Mouse (Mus musculus) ES-Bruce4 (cell line): ENCODE results near the gene Slc24a2. TPM values are rescaled to one million over a fixed set of nuclear protein-coding genes. Genes with fewer than 3 reads are reported as not detected.

Experiments
- H3K27ac ChIP-seq: 2 replicates; pipeline ENCODE4 v1.5.1; 2012; ENCODE audit warnings: low read length, inconsistent platforms; ENCODE audit not compliant: insufficient read depth
- H3K27me3 ChIP-seq: 2 replicates; pipeline ENCODE4 v1.6.1; 2012; ENCODE audit warnings: mild to moderate bottlenecking, low read length, inconsistent platforms; ENCODE audit not compliant: control insufficient read depth, poor library complexity, insufficient read depth, severe bottlenecking
- H3K36me3 ChIP-seq: 2 replicates; pipeline ENCODE4 v1.6.1; 2012; ENCODE audit warnings: inconsistent platforms, mild to moderate bottlenecking, low read length, moderate library complexity; ENCODE audit not compliant: control insufficient read depth, poor library complexity, insufficient read depth, severe bottlenecking
- H3K4me1 ChIP-seq: one replicate; pipeline ENCODE4 v1.8.1; 2011; ENCODE audit warnings: low read length; ENCODE audit not compliant: control insufficient read depth, insufficient read depth
- H3K4me3 ChIP-seq: 2 replicates; pipeline ENCODE4 v1.5.1; 2011; ENCODE audit warnings: low read depth, mild to moderate bottlenecking, low read length
- H3K9ac ChIP-seq: 2 replicates; pipeline ENCODE4 v1.6.1; 2012; ENCODE audit warnings: low read depth, mild to moderate bottlenecking, inconsistent platforms; ENCODE audit not compliant: poor library complexity, severe bottlenecking
- H3K9me3 ChIP-seq: replicated peaks from 2 replicates; pipeline ENCODE4 v1.6.1; 2012; ENCODE audit warnings: mild to moderate bottlenecking, low read length, inconsistent platforms; ENCODE audit not compliant: control insufficient read depth, poor library complexity, insufficient read depth, severe bottlenecking
- CTCF ChIP-seq: IDR thresholded peaks from one replicate; pipeline ENCODE4 v1.8.1; 2011; ENCODE audit warnings: low read depth, low read length
- EP300 ChIP-seq: IDR thresholded peaks from 2 replicates; pipeline ENCODE4 v1.6.1; 2011; ENCODE audit warnings: low read depth, low read length; ENCODE audit not compliant: insufficient read depth
- POLR2A ChIP-seq: IDR thresholded peaks from one replicate; pipeline ENCODE4 v1.8.1; 2011; ENCODE audit warnings: low read length; ENCODE audit not compliant: insufficient read depth
- polyA plus RNA-seq: library from polyadenylated mRNA; stranded (reverse); fragments of >200 nt; gene quantifications from 2 replicates; pipeline ENCODE4 v1.2.4, GENCODE M21; 2011; ENCODE audit warnings: low read depth; ENCODE audit not compliant: missing spikeins, insufficient read depth, insufficient read length

The Slc24a2 gene
- polyA plus RNA-seq, 1 experiment: not detected

- Histone ChIP-seq H3K27ac (no peak overlapping the region), H3K9ac (no peak overlapping the region), H3K27me3 (no peaks in the 10 kb centered on the region), H3K9me3 (no peaks in the 10 kb centered on the region), H3K4me1 (no peaks in the 10 kb centered on the region), H3K36me3 (no peaks in the 10 kb centered on the region), H3K4me3 (no peak overlapping the region)
- no peak for TF ChIP-seq EP300
- no peak for TF ChIP-seq POLR2A
- TF ChIP-seq CTCF: no peak
Measured at GRCm38 (mm10) chr4:87100936-87101335, 129.3 kb downstream of the Slc24a2 start.

GRCm38 (mm10) chr4:87096186-87096585 is 134.1 kb downstream of the Slc24a2 start:
- Histone ChIP-seq H3K4me3 (no peak overlapping the region), H3K4me1 (no peaks in the 10 kb centered on the region), H3K9ac (no peak overlapping the region), H3K9me3 (no peaks in the 10 kb centered on the region), H3K36me3 (no peaks in the 10 kb centered on the region), H3K27ac (no peak overlapping the region), H3K27me3 (no peaks in the 10 kb centered on the region)
- no peak for TF ChIP-seq POLR2A
- no peak for TF ChIP-seq EP300
- TF ChIP-seq CTCF: no peak

GRCm38 (mm10) chr4:87093612-87094011 is 136.7 kb downstream of the Slc24a2 start:
- no peaks in the 10 kb centered on the region for H3K9me3 ChIP-seq
- no peak overlapping the region for H3K27ac ChIP-seq
- H3K4me3 ChIP-seq: no peak overlapping the region
- H3K36me3 ChIP-seq: no peaks in the 10 kb centered on the region
- no peak overlapping the region for H3K9ac ChIP-seq
- H3K27me3 ChIP-seq: no peaks in the 10 kb centered on the region
- no peaks in the 10 kb centered on the region for H3K4me1 ChIP-seq
- no peak for TF ChIP-seq CTCF
- TF ChIP-seq EP300: no peak
- TF ChIP-seq POLR2A: no peak

GRCm38 (mm10) chr4:87090841-87091240 is 139.4 kb downstream of the Slc24a2 start:
- no peaks in the 10 kb centered on the region for H3K36me3 ChIP-seq
- no peaks in the 10 kb centered on the region for H3K27me3 ChIP-seq

DNA sequence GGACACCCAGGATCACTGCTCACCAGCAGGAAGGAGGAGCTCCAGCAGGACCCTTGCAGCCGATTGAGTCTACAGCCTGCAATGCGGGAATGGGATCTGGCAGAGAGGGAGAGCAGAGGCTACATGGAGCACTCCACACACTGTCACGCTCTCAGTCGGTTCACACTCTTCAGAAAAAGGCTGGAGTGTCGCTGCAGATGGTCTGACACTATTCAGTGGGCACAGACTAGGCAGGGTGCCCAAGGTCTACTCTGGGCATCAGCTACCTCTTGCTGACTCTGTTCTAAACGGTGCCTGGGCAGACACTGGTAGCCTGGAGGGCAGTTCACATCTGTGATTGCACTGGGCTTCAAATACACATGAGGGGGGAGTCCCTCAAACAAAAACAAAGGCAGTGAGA is 141.6 kb downstream of the Slc24a2 start:
- H3K27ac ChIP-seq: no peak overlapping the region
- H3K36me3 ChIP-seq: no peaks in the 10 kb centered on the region
- no peak overlapping the region for H3K4me3 ChIP-seq
- H3K27me3 ChIP-seq: no peaks in the 10 kb centered on the region
- no peaks in the 10 kb centered on the region for H3K9me3 ChIP-seq
- no peak for TF ChIP-seq CTCF
- no peak for TF ChIP-seq EP300
- TF ChIP-seq POLR2A: no peak
- H3K4me1 ChIP-seq: no peaks in the 10 kb centered on the region
- H3K9ac ChIP-seq: no peak overlapping the region

More at GRCm38 (mm10) chr4:87090841-87091240, 139.4 kb downstream of the Slc24a2 start:
- Histone ChIP-seq H3K9ac (no peak overlapping the region), H3K4me1 (no peaks in the 10 kb centered on the region), H3K27ac (no peak overlapping the region), H3K4me3 (no peak overlapping the region), H3K9me3 (no peaks in the 10 kb centered on the region)
- TF ChIP-seq EP300: no peak
- no peak for TF ChIP-seq POLR2A

DNA sequence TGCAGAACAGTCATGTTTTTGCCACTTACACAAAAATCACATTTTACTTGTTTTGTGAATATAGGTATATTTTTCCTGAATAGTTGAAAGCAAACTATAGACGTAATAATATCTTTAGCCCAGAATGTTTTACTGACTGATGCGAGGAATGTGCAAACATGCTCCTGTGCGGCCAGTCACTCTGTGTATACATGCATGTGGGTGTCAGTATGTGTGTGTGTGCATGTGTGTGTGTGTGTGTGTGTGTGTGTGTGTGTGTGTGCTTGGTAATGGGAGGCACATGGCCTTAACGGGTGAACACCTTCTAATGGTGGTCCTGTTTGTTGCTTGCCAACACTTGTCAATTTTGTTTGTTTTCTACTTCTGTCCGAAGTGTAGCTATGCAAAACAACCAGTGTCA is 142.7 kb downstream of the Slc24a2 start:
- H3K4me1 ChIP-seq: no peaks in the 10 kb centered on the region
- TF ChIP-seq POLR2A (no peak), CTCF (no peak), EP300 (no peak)
- no peak overlapping the region for H3K4me3 ChIP-seq
- H3K9me3 ChIP-seq: no peaks in the 10 kb centered on the region
- no peaks in the 10 kb centered on the region for H3K36me3 ChIP-seq
- H3K9ac ChIP-seq: no peak overlapping the region
- no peak overlapping the region for H3K27ac ChIP-seq
- no peaks in the 10 kb centered on the region for H3K27me3 ChIP-seq
